Mouse (Mus musculus): ENCODE data around the gene Ltc4s. TPM values are rescaled to one million over a fixed set of nuclear protein-coding genes. Genes with fewer than 3 reads are reported as not detected.

Gene Ltc4s
- total and polyA plus RNA-seq, 3 experiments = not detected

- ATAC-seq (ENCODE audit: extremely low read depth, insufficient number of reproducible peaks, low FRiP score, poor library complexity, severe bottlenecking) = no peak
Observed at GRCm38 (mm10) chr11:50254010-50254580, 15.7 kb upstream of the Ltc4s start.

GRCm38 (mm10) chr11:50253393-50253792 is 15.0 kb upstream of the Ltc4s start:
- no peak overlapping the region for H3K4me3 ChIP-seq (ENCODE audit: low read depth, low read length)
- peaks cover 32% of the 10 kb centered on the region for H3K4me1 ChIP-seq (ENCODE audit: insufficient read depth, low read depth, low read length)
- H3K27me3 ChIP-seq (ENCODE audit: insufficient read depth, low read length) = no peaks in the 10 kb centered on the region
- no peak for TF ChIP-seq POLR2AphosphoS5 (IDR thresholded peaks at IDR 0.05; ENCODE audit: insufficient replicate concordance, low read depth, low read length)
- no peak for TF ChIP-seq GATA2 (IDR thresholded peaks at IDR 0.05; ENCODE audit: borderline replicate concordance, low read depth, low read length)
- no peak for TF ChIP-seq GATA1 (IDR thresholded peaks at IDR 0.05; ENCODE audit: borderline replicate concordance, low read length)
- TF ChIP-seq CTCF (IDR thresholded peaks at IDR 0.05; ENCODE audit: low read depth, low read length) = no peak
- no peak for TF ChIP-seq TAL1 (conservative IDR thresholded peaks at IDR 0.05; ENCODE audit: low read depth, low read length)
- DNase-seq (ENCODE audit: low spot score) = no peak
- H3K9me3 ChIP-seq (replicated peaks) = no peaks in the 10 kb centered on the region
- no peak for ATAC-seq (ENCODE audit: extremely low read depth, insufficient number of reproducible peaks, low FRiP score, poor library complexity, severe bottlenecking)
- peaks cover 42% of the 10 kb centered on the region for H3K36me3 ChIP-seq (replicated peaks)

More at GRCm38 (mm10) chr11:50254010-50254580, 15.7 kb upstream of the Ltc4s start:
- Histone ChIP-seq H3K27me3 (ENCODE audit: insufficient read depth, low read length) (no peaks in the 10 kb centered on the region), H3K4me3 (ENCODE audit: low read depth, low read length) (no peak overlapping the region), H3K4me1 (ENCODE audit: insufficient read depth, low read depth, low read length) (peaks cover 34% of the 10 kb centered on the region), H3K9me3 (replicated peaks) (no peaks in the 10 kb centered on the region), H3K36me3 (replicated peaks) (peaks cover 49% of the 10 kb centered on the region)
- DNase-seq (ENCODE audit: low spot score) = no peak
- no peak for TF ChIP-seq GATA2 (IDR thresholded peaks at IDR 0.05; ENCODE audit: borderline replicate concordance, low read depth, low read length)
- no peak for TF ChIP-seq GATA1 (IDR thresholded peaks at IDR 0.05; ENCODE audit: borderline replicate concordance, low read length)
- no peak for TF ChIP-seq POLR2AphosphoS5 (IDR thresholded peaks at IDR 0.05; ENCODE audit: insufficient replicate concordance, low read depth, low read length)
- TF ChIP-seq CTCF (IDR thresholded peaks at IDR 0.05; ENCODE audit: low read depth, low read length) = no peak
- TF ChIP-seq TAL1 (conservative IDR thresholded peaks at IDR 0.05; ENCODE audit: low read depth, low read length) = no peak

- Histone ChIP-seq H3K9me3 (replicated peaks) (no peaks in the 10 kb centered on the region), H3K4me1 (ENCODE audit: insufficient read depth, low read depth, low read length) (peaks cover 26% of the 10 kb centered on the region), H3K27me3 (ENCODE audit: insufficient read depth, low read length) (no peaks in the 10 kb centered on the region), H3K4me3 (ENCODE audit: low read depth, low read length) (no peak overlapping the region), H3K36me3 (replicated peaks) (peaks cover 35% of the 10 kb centered on the region)
- no peak for ATAC-seq (ENCODE audit: extremely low read depth, insufficient number of reproducible peaks, low FRiP score, poor library complexity, severe bottlenecking)
- DNase-seq (ENCODE audit: low spot score) = no peak
- TF ChIP-seq CTCF (IDR thresholded peaks at IDR 0.05; ENCODE audit: low read depth, low read length) (no peak), GATA1 (IDR thresholded peaks at IDR 0.05; ENCODE audit: borderline replicate concordance, low read length) (no peak), TAL1 (conservative IDR thresholded peaks at IDR 0.05; ENCODE audit: low read depth, low read length) (no peak), GATA2 (IDR thresholded peaks at IDR 0.05; ENCODE audit: borderline replicate concordance, low read depth, low read length) (no peak), POLR2AphosphoS5 (IDR thresholded peaks at IDR 0.05; ENCODE audit: insufficient replicate concordance, low read depth, low read length) (no peak)
Observed at GRCm38 (mm10) chr11:50252684-50253265, 14.4 kb upstream of the Ltc4s start.

GRCm38 (mm10) chr11:50252166-50252565 is 13.8 kb upstream of the Ltc4s start:
- Histone ChIP-seq H3K27me3 (ENCODE audit: insufficient read depth, low read length) (no peaks in the 10 kb centered on the region; the same call in 1 of the 2 replicates), H3K9me3 (replicated peaks) (no peaks in the 10 kb centered on the region), H3K36me3 (replicated peaks) (peaks cover 29% of the 10 kb centered on the region), H3K4me3 (ENCODE audit: low read depth, low read length) (no peak overlapping the region), H3K4me1 (ENCODE audit: insufficient read depth, low read depth, low read length) (peaks cover 25% of the 10 kb centered on the region)
- no peak for ATAC-seq (ENCODE audit: extremely low read depth, insufficient number of reproducible peaks, low FRiP score, poor library complexity, severe bottlenecking)
- TF ChIP-seq TAL1 (conservative IDR thresholded peaks at IDR 0.05; ENCODE audit: low read depth, low read length) (no peak), GATA1 (IDR thresholded peaks at IDR 0.05; ENCODE audit: borderline replicate concordance, low read length) (no peak), POLR2AphosphoS5 (IDR thresholded peaks at IDR 0.05; ENCODE audit: insufficient replicate concordance, low read depth, low read length) (no peak), CTCF (IDR thresholded peaks at IDR 0.05; ENCODE audit: low read depth, low read length) (no peak), GATA2 (IDR thresholded peaks at IDR 0.05; ENCODE audit: borderline replicate concordance, low read depth, low read length) (no peak)
- no peak for DNase-seq (ENCODE audit: low spot score)

- DNase-seq (ENCODE audit: low spot score) (no peak), ATAC-seq (ENCODE audit: extremely low read depth, insufficient number of reproducible peaks, low FRiP score, poor library complexity, severe bottlenecking) (no peak)
- H3K4me3 ChIP-seq (ENCODE audit: low read depth, low read length) = no peak overlapping the region
- TF ChIP-seq CTCF (IDR thresholded peaks at IDR 0.05; ENCODE audit: low read depth, low read length) (no peak), GATA1 (IDR thresholded peaks at IDR 0.05; ENCODE audit: borderline replicate concordance, low read length) (no peak), GATA2 (IDR thresholded peaks at IDR 0.05; ENCODE audit: borderline replicate concordance, low read depth, low read length) (no peak)
- no peaks in the 10 kb centered on the region for H3K36me3 ChIP-seq (replicated peaks)
- H3K4me1 ChIP-seq (ENCODE audit: insufficient read depth, low read depth, low read length) = peaks cover 15% of the 10 kb centered on the region
- H3K27me3 ChIP-seq (ENCODE audit: insufficient read depth, low read length) = no peaks in the 10 kb centered on the region; the same call in 1 of the 2 replicates
- H3K9me3 ChIP-seq (replicated peaks) = no peaks in the 10 kb centered on the region
Observed at GRCm38 (mm10) chr11:50248473-50249171, 10.2 kb upstream of the Ltc4s start.

GRCm38 (mm10) chr11:50245269-50245668 is 6.9 kb upstream of the Ltc4s start:
- DNase-seq (ENCODE audit: low spot score) = no peak
- H3K36me3 ChIP-seq (replicated peaks) = no peaks in the 10 kb centered on the region
- no peak for ATAC-seq (ENCODE audit: extremely low read depth, insufficient number of reproducible peaks, low FRiP score, poor library complexity, severe bottlenecking)

More at GRCm38 (mm10) chr11:50245269-50245668, 6.9 kb upstream of the Ltc4s start:
- Histone ChIP-seq H3K9me3 (replicated peaks) (no peaks in the 10 kb centered on the region), H3K4me1 (ENCODE audit: insufficient read depth, low read depth, low read length) (peaks cover 5% of the 10 kb centered on the region; the same call in 1 of the 2 replicates), H3K4me3 (ENCODE audit: low read depth, low read length) (no peak overlapping the region), H3K27me3 (ENCODE audit: insufficient read depth, low read length) (no peaks in the 10 kb centered on the region; the same call in 1 of the 2 replicates)
- TF ChIP-seq POLR2AphosphoS5 (IDR thresholded peaks at IDR 0.05; ENCODE audit: insufficient replicate concordance, low read depth, low read length) = no peak
- TF ChIP-seq CTCF (IDR thresholded peaks at IDR 0.05; ENCODE audit: low read depth, low read length) = no peak
- no peak for TF ChIP-seq GATA1 (IDR thresholded peaks at IDR 0.05; ENCODE audit: borderline replicate concordance, low read length)
- no peak for TF ChIP-seq GATA2 (IDR thresholded peaks at IDR 0.05; ENCODE audit: borderline replicate concordance, low read depth, low read length)
- no peak for TF ChIP-seq TAL1 (conservative IDR thresholded peaks at IDR 0.05; ENCODE audit: low read depth, low read length)
